Comparison of ENCODE assay signal across 8 mouse cellular contexts in genomic region chr2:146222279-146223175, GRCm38 (mm10). TPM values are rescaled to one million over a fixed set of nuclear protein-coding genes. Genes with fewer than 3 reads are reported as not detected.
A peak's percentile ranks its signal among the peaks of the same experiment; 100 is the strongest.
DNase-seq lines count a peak whose midpoint lies in the region; ATAC-seq and TF ChIP-seq lines count a peak whose summit lies in the region.

No protein-coding gene starts in this region.

- no peak for ATAC-seq in megakaryocyte, adult 5-6 weeks (ENCODE audit: poor library complexity, severe bottlenecking)
- peak; percentile 3 for ATAC-seq in forebrain, embryonic 11.5 days (replicated peaks; ENCODE audit: low FRiP score)
- ATAC-seq in intestine, postnatal 0 days, result peak; percentile 3; the same call in 1 of the 2 replicates

- DNase-seq in adrenal gland, adult 2 months, result peak; percentile 41
- DNase-seq in adrenal gland, adult 8-10 months, result no peak
- peak; percentile 81 for DNase-seq in forebrain, embryonic 11.5 days (ENCODE audit: low spot score)
- peak; percentile 7 for DNase-seq in naive thymus-derived CD4-positive, alpha-beta T cell, adult 2 months (ENCODE audit: low read depth)
- peak; percentile 25 for DNase-seq in yolk sac, embryonic 10.5 days (ENCODE audit: low spot score)

- no peaks in the 10 kb centered on the region for H3K9me3 ChIP-seq in megakaryocyte, embryonic 14.5 days
- no peaks in the 10 kb centered on the region for H3K9me3 ChIP-seq in forebrain, embryonic 11.5 days (ENCODE audit: control insufficient read depth, low read length)
- H3K9me3 ChIP-seq in intestine, postnatal 0 days (ENCODE audit: control insufficient read depth), result no peaks in the 10 kb centered on the region

- peak overlapping the region; percentile 89 for H3K4me2 ChIP-seq in forebrain, embryonic 11.5 days (ENCODE audit: low read depth, low read length, severe bottlenecking)
- H3K4me2 ChIP-seq in intestine, postnatal 0 days (replicated peaks; ENCODE audit: low read depth), result peak overlapping the region; percentile 86

- TF ChIP-seq CTCF in intestine, postnatal 0 days (IDR thresholded peaks at IDR 0.05; ENCODE audit: low read depth), result no peak

- peak overlapping the region; percentile 81 for H3K9ac ChIP-seq in forebrain, embryonic 11.5 days (ENCODE audit: low read length)
- H3K9ac ChIP-seq in intestine, postnatal 0 days (ENCODE audit: low read depth, low read length), result no peak overlapping the region; the same call in 1 of the 2 replicates

- peaks cover 95% of the 10 kb centered on the region for H3K27me3 ChIP-seq in megakaryocyte, embryonic 14.5 days (replicated peaks)
- peaks cover 60% of the 10 kb centered on the region for H3K27me3 ChIP-seq in forebrain, embryonic 11.5 days (ENCODE audit: control insufficient read depth, insufficient read depth, low read length)
- H3K27me3 ChIP-seq in intestine, postnatal 0 days (replicated peaks; ENCODE audit: control insufficient read depth, insufficient read depth, low read length), result peaks cover 94% of the 10 kb centered on the region

- peak overlapping the region; percentile 88 for H3K4me3 ChIP-seq in megakaryocyte, embryonic 14.5 days (replicated peaks)
- H3K4me3 ChIP-seq in forebrain, embryonic 11.5 days (ENCODE audit: low read depth, low read length), result peak overlapping the region; percentile 63
- peak overlapping the region; percentile 51 for H3K4me3 ChIP-seq in intestine, postnatal 0 days (ENCODE audit: low read depth, low read length)

- WGBS in forebrain, embryonic 11.5 days, result under 1% methylated on average over 118 of the region's 133 CpGs
- 0% methylated on average over 59 of the region's 133 CpGs for WGBS in intestine, postnatal 0 days

- H3K36me3 ChIP-seq in megakaryocyte, embryonic 14.5 days (replicated peaks; ENCODE audit: low read length), result no peaks in the 10 kb centered on the region
- H3K36me3 ChIP-seq in forebrain, embryonic 11.5 days (ENCODE audit: control insufficient read depth, insufficient read depth, low read length), result no peaks in the 10 kb centered on the region
- no peaks in the 10 kb centered on the region for H3K36me3 ChIP-seq in intestine, postnatal 0 days (ENCODE audit: control insufficient read depth, insufficient read depth)

- peak overlapping the region; percentile 91 for H3K27ac ChIP-seq in forebrain, embryonic 11.5 days (ENCODE audit: low read depth, low read length)
- H3K27ac ChIP-seq in intestine, postnatal 0 days (ENCODE audit: low read depth, low read length), result no peak overlapping the region

- peaks cover 56% of the 10 kb centered on the region for H3K4me1 ChIP-seq in megakaryocyte, embryonic 14.5 days
- H3K4me1 ChIP-seq in forebrain, embryonic 11.5 days (replicated peaks; ENCODE audit: control insufficient read depth, insufficient read depth, low read length), result peaks cover 26% of the 10 kb centered on the region
- peaks cover 9% of the 10 kb centered on the region for H3K4me1 ChIP-seq in intestine, postnatal 0 days (replicated peaks; ENCODE audit: control insufficient read depth, insufficient read depth, low read length)

RNA-seq across cellular contexts. Expression of gene Insm1, which starts 0.8 kb away (rescaled TPM):
- 1 to 10 TPM; 3.7 to 10.0 TPM for total RNA-seq in adrenal gland, adult 2 months (2021)
- polyA plus RNA-seq in adrenal gland, adult 2 months (2012; rRNA removed), result 11.8 and 23.1 TPM in 2 replicates
- 10 to 100 TPM in 2 of 4 experiments, 1 to 10 TPM in 2; 7.0 to 18.3 (median 10.6) TPM for total RNA-seq in adrenal gland, adult 8-10 months (2022)
- not detected in 2 replicates for polyA plus RNA-seq in megakaryocyte, embryonic 14.5 days (2012; ENCODE audit: insufficient read depth, low replicate concordance)
- not detected in 2 replicates for total RNA-seq in megakaryocyte, adult 5-6 weeks (2015)
- not detected in 2 replicates for total RNA-seq in megakaryocyte, adult 5-6 weeks (2017)
- 5.0 and 8.7 TPM in 2 replicates for polyA plus RNA-seq in forebrain, embryonic 11.5 days (2014; fragmentation: Nextera tagmentation; extraction: Ambion mirVana)
- polyA plus RNA-seq in intestine, postnatal 0 days (2015; fragmentation: Nextera tagmentation; extraction: Ambion mirVana), result 0.43 and 0.48 TPM in 2 replicates
